Mouse (Mus musculus): ENCODE data around the gene Gm4175.
"Not testable (repeated sequence)": the region's sequence is repeated elsewhere in the genome, so short reads cannot be mapped to it uniquely, and the experiment has no call there.

Gm4175 gene
- long read RNA-seq, experiment 1, result 0 reads
- long read RNA-seq, experiment 2, result 0 reads

DNA sequence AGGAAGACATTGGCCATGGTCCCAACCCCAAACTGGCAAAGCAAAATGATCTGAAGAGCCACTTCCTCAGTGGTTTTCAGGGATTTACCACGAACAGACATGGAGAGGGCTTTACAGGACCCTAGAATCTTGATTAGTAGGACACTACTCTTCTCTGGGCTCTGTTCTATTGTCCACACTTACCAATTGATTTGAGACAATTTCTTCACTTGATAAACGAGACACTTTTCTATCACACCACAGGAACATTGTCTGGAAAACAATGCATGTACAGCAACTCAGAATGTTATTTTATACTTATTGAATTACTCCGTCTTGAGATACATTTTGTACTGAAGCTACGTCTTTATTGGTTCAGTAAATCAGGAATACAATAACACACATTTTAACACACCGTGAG is at the start of gene Gm4175:
Gm4175 (minus strand) TSS at position 101 of the 400 bp plus-strand sequence.
- intact Hi-C loops (cut with DNase I), result not testable (repeated sequence)

GRCm38 (mm10) chr7:21796628-21797027 is 35.4 kb upstream of the Gm4175 start, which contains the start of gene Gm4177:
Gene Gm4177 (minus strand): TSS chr7:21796728.
- intact Hi-C loops (cut with DNase I), result not testable (repeated sequence)
